ENCODE assay signal across 1 mouse cellular context in the genomic region with DNA sequence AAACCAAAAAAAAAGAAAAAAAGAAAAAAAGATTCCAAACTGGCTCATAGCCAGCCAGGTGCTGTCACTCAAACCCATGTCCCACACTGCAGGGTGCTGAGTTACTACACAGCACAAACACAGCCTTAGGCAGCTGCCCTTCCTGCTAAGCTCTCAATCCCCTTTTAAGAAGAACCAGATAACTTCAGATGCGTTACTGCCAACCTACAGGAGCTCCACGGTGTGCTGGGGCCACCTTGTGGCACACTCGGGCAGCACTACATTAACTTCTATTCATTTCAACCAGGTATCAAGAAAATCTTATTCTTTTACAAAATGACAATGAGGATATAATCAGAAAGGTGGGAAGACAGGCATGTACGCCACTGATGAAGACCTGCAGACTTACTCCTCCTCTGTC.
TF ChIP-seq lines count a peak whose summit lies in the region.

No protein-coding gene starts in this region.

TF ChIP-seq in CH12.LX, 34 proteins besides CTCF, POLR2A, EP300 and RAD21:
- peak; percentile 35 for TF ChIP-seq HCFC1 (IDR thresholded peaks at IDR 0.05; ENCODE audit: low read depth, low read length)
- TF ChIP-seq UBTF (IDR thresholded peaks at IDR 0.05; ENCODE audit: low read depth, low read length): no peak
- peak; percentile 70 for TF ChIP-seq SMC3 (IDR thresholded peaks at IDR 0.05; ENCODE audit: low read depth, low read length)
- TF ChIP-seq TBP (conservative IDR thresholded peaks at IDR 0.05; ENCODE audit: low read depth, low read length): no peak
- TF ChIP-seq ZC3H11A (IDR thresholded peaks at IDR 0.05; ENCODE audit: low read depth, low read length): peak; percentile 1; the same call in 1 of the 2 replicates
- TF ChIP-seq ZMIZ1 (IDR thresholded peaks at IDR 0.05; ENCODE audit: low read depth, low read length): no peak
- no peak for TF ChIP-seq JUN (IDR thresholded peaks at IDR 0.05; ENCODE audit: insufficient read depth, low read depth, low read length)
- TF ChIP-seq ELF1 (IDR thresholded peaks at IDR 0.05; ENCODE audit: low read depth, low read length): peak; percentile 10; the same call in 1 of the 2 replicates
- no peak for TF ChIP-seq BHLHE40 (IDR thresholded peaks at IDR 0.05; ENCODE audit: low read depth, low read length)
